Mouse (Mus musculus) small intestine, adult 2 months (tissue): ENCODE data around the gene Rbm17.

Experiments
- CTCF ChIP-seq: fragments of 200-500 bp; IDR thresholded peaks from 2 replicates; pipeline ENCODE4 v1.5.1; 2012; ENCODE audit warnings: low read depth, mild to moderate bottlenecking, control low read depth, inconsistent platforms, low read length, moderate library complexity, mixed read lengths; ENCODE audit not compliant: insufficient replicate concordance, insufficient read length; ENCODE audit errors: extremely low read depth
- POLR2A ChIP-seq: fragments of 200-500 bp; IDR thresholded peaks from 2 replicates; pipeline ENCODE4 v1.6.1; 2012; ENCODE audit warnings: low read depth, mild to moderate bottlenecking, control low read depth, inconsistent platforms, low read length, moderate library complexity

DNA sequence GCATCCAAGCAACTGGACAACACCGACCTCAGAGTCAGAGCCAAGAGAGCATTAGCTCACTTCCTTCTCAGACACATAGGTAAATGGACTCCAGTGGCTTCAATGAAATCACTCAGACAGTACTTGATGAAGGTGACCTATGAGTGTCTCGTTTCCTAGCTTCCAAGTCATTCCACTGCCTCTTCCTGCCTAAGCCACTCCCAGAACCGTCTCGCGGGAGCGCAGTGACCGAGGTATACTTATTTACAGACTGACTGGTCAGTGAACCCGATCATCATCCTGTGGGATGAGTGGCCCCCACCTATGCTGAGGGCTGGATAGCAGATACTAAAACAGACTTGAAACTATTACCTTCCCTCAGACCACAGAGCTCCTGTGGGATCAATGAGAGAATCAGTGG lies 57.9 kb downstream of the Rbm17 start:
- no peak for TF ChIP-seq POLR2A
- TF ChIP-seq CTCF = no peak
